Mouse (Mus musculus): ENCODE measurements at regions not wholly inside any gene's neighbourhood (a gene's known extent, or its start where the extent isn't known, plus 50 kb on each side); places are given as distances from the start of the nearest gene placed in this dataset.

- no peaks in the 10 kb centered on the region for H3K36me3 ChIP-seq
- H3K9me3 ChIP-seq (replicated peaks) = no peaks in the 10 kb centered on the region
- H3K27me3 ChIP-seq = no peaks in the 10 kb centered on the region
- no peaks in the 10 kb centered on the region for H3K4me1 ChIP-seq
- H3K27ac ChIP-seq = no peak overlapping the region
- H3K4me2 ChIP-seq = no peak overlapping the region
- no peak for ATAC-seq (replicated peaks; ENCODE audit: low FRiP score)
- H3K4me3 ChIP-seq (replicated peaks) = no peak overlapping the region
- H3K9ac ChIP-seq = no peak overlapping the region
- WGBS = 6% methylated on average over 3 of the region's 3 CpGs
Observed at GRCm38 (mm10) chr3:32277572-32277971, 88.2 kb downstream of the Zmat3 start.

- peak; percentile 95 for ATAC-seq (replicated peaks; ENCODE audit: low FRiP score)
- Histone ChIP-seq H3K9me3 (replicated peaks) (no peaks in the 10 kb centered on the region), H3K27me3 (no peaks in the 10 kb centered on the region), H3K4me2 (no peak overlapping the region), H3K4me1 (no peaks in the 10 kb centered on the region; the same call in 1 of the 2 replicates), H3K9ac (no peak overlapping the region), H3K36me3 (no peaks in the 10 kb centered on the region), H3K27ac (peak overlapping the region; percentile 54; the same call in 1 of the 2 replicates), H3K4me3 (replicated peaks) (no peak overlapping the region)
- 10% methylated on average over 5 of the region's 5 CpGs for WGBS
Observed at GRCm38 (mm10) chr3:32265619-32266222, 100.1 kb downstream of the Zmat3 start.

Measured in kidney, embryonic 15.5 days (tissue).